Mouse (Mus musculus) testis, adult 2 months (tissue): ENCODE measurements around the gene Fam168b.

Experiments
- CTCF ChIP-seq: fragments of 200-500 bp; IDR thresholded peaks from 2 replicates; pipeline ENCODE4 v1.5.1; 2012; ENCODE audit warnings: low read depth, mild to moderate bottlenecking, inconsistent platforms, low read length, moderate library complexity; ENCODE audit not compliant: control insufficient read depth, insufficient read depth, insufficient replicate concordance
- POLR2A ChIP-seq: fragments of 200-500 bp; IDR thresholded peaks from 2 replicates; pipeline ENCODE4 v1.6.1; 2012; ENCODE audit warnings: low read depth, mild to moderate bottlenecking, inconsistent platforms, low read length, moderate library complexity; ENCODE audit not compliant: control insufficient read depth

- TF ChIP-seq CTCF (no peak), POLR2A (no peak)
Measured at GRCm38 (mm10) chr1:34850343-34851136, 7.7 kb upstream of the Fam168b start.
